Mouse (Mus musculus) bone marrow, adult 2 months (tissue): Measurements from ENCODE around the gene Gadl1. TPM values are rescaled to one million over a fixed set of nuclear protein-coding genes. Genes with fewer than 3 reads are reported as not detected.

Experiments
- H3K27ac ChIP-seq: fragments of 200-500 bp; 2 replicates; pipeline ENCODE4 v1.5.1; 2012; ENCODE audit warnings: low read depth, mild to moderate bottlenecking, control low read depth, inconsistent platforms, low read length; ENCODE audit not compliant: control insufficient read depth, poor library complexity, insufficient read depth
- H3K4me1 ChIP-seq: fragments of 200-500 bp; 2 replicates; pipeline ENCODE4 v1.6.1; 2011; ENCODE audit warnings: low read length; ENCODE audit not compliant: control insufficient read depth, insufficient read depth
- H3K4me3 ChIP-seq: fragments of 200-500 bp; replicated peaks from 2 replicates; pipeline ENCODE3; 2011; ENCODE audit warnings: mild to moderate bottlenecking, low read depth, low read length, control low read depth; ENCODE audit not compliant: control insufficient read depth
- CTCF ChIP-seq: fragments of 200-500 bp; IDR thresholded peaks from 2 replicates; pipeline ENCODE4 v1.5.1; 2011; ENCODE audit warnings: low read length, control low read depth; ENCODE audit not compliant: control insufficient read depth, insufficient read depth
- POLR2A ChIP-seq: fragments of 200-500 bp; IDR thresholded peaks from 2 replicates; pipeline ENCODE4 v1.6.1; 2011; ENCODE audit warnings: low read depth, mild to moderate bottlenecking, control low read depth, low read length, borderline replicate concordance; ENCODE audit not compliant: control insufficient read depth
- WGBS: fragments of 180-500 bp; shearing (Covaris S2); methylation state at CpG from one replicate; pipeline ENCODE4 v1.1.7; 2018; 5-methylcytosine and 5-hydroxymethylcytosine counted together
- polyA plus RNA-seq: library from polyadenylated mRNA; stranded (reverse); fragments of >200 nt; gene quantifications from 2 replicates; pipeline ENCODE4 v1.2.4, GENCODE M21; 2011; ENCODE audit warnings: low replicate concordance; ENCODE audit not compliant: missing spikeins, insufficient read depth, insufficient read length

Gadl1 gene
- polyA plus RNA-seq, 1 experiment: not detected

- Histone ChIP-seq H3K4me1 (peaks cover 4% of the 10 kb centered on the region; the same call in 1 of the 2 replicates), H3K4me3 (no peak overlapping the region), H3K27ac (no peak overlapping the region)
- WGBS: 81% methylated on average over 4 of the region's 4 CpGs
- TF ChIP-seq CTCF (no peak), POLR2A (no peak)
These were observed 166.9 kb downstream of the Gadl1 start for GRCm38 (mm10) chr9:116076163-116076562.

- H3K4me3 ChIP-seq: no peak overlapping the region
- H3K27ac ChIP-seq: peak overlapping the region; percentile 30; the same call in 1 of the 2 replicates
- TF ChIP-seq POLR2A: no peak
- TF ChIP-seq CTCF: no peak
- H3K4me1 ChIP-seq: peaks cover 4% of the 10 kb centered on the region; the same call in 1 of the 2 replicates
- WGBS: 17% methylated on average over 2 of the region's 2 CpGs
These were observed 167.7 kb downstream of the Gadl1 start for GRCm38 (mm10) chr9:116076946-116077345.

GRCm38 (mm10) chr9:116077419-116077818 is 168.2 kb downstream of the Gadl1 start:
- WGBS: 4% methylated on average over 2 of the region's 2 CpGs
- no peak overlapping the region for H3K4me3 ChIP-seq
- peaks cover 4% of the 10 kb centered on the region; the same call in 1 of the 2 replicates for H3K4me1 ChIP-seq
- H3K27ac ChIP-seq: peak overlapping the region; percentile 30; the same call in 1 of the 2 replicates
- TF ChIP-seq CTCF (no peak), POLR2A (no peak)

- TF ChIP-seq CTCF: no peak
- no peak for TF ChIP-seq POLR2A
- Histone ChIP-seq H3K27ac (no peak overlapping the region), H3K4me3 (no peak overlapping the region), H3K4me1 (peaks cover 13% of the 10 kb centered on the region)
- 79% methylated on average over 4 of the region's 4 CpGs for WGBS
These were observed 172.5 kb downstream of the Gadl1 start for GRCm38 (mm10) chr9:116081781-116082180.

GRCm38 (mm10) chr9:116083300-116083699 is 174.0 kb downstream of the Gadl1 start:
- Histone ChIP-seq H3K4me3 (no peak overlapping the region), H3K4me1 (peaks cover 10% of the 10 kb centered on the region), H3K27ac (peak overlapping the region; percentile 89; the same call in 1 of the 2 replicates)
- 66% methylated on average over 5 of the region's 5 CpGs for WGBS
- TF ChIP-seq POLR2A (no peak), CTCF (no peak)

- peak overlapping the region; percentile 89 for H3K27ac ChIP-seq
- no peak for TF ChIP-seq POLR2A
- no peak for TF ChIP-seq CTCF
These were observed 174.6 kb downstream of the Gadl1 start for GRCm38 (mm10) chr9:116083726-116084323.

GRCm38 (mm10) chr9:116084324-116084931 is 175.2 kb downstream of the Gadl1 start:
- H3K4me3 ChIP-seq: peak overlapping the region; percentile 19
- WGBS: 10% methylated on average over 12 of the region's 12 CpGs
- peaks cover 9% of the 10 kb centered on the region for H3K4me1 ChIP-seq
- TF ChIP-seq CTCF: no peak
- no peak for TF ChIP-seq POLR2A
- H3K27ac ChIP-seq: peak overlapping the region; percentile 74

More at GRCm38 (mm10) chr9:116083726-116084323, 174.6 kb downstream of the Gadl1 start:
- Histone ChIP-seq H3K4me1 (peaks cover 10% of the 10 kb centered on the region), H3K4me3 (no peak overlapping the region)
- WGBS: 15% methylated on average over 8 of the region's 8 CpGs

- no peak overlapping the region for H3K27ac ChIP-seq
- peaks cover 9% of the 10 kb centered on the region for H3K4me1 ChIP-seq
- H3K4me3 ChIP-seq: no peak overlapping the region
- no peak for TF ChIP-seq CTCF
- TF ChIP-seq POLR2A: no peak
- WGBS: 80% methylated on average over 6 of the region's 6 CpGs
These were observed 176.7 kb downstream of the Gadl1 start for GRCm38 (mm10) chr9:116085999-116086398.

- Histone ChIP-seq H3K4me1 (peaks cover 9% of the 10 kb centered on the region), H3K4me3 (no peak overlapping the region), H3K27ac (no peak overlapping the region)
- TF ChIP-seq POLR2A (no peak), CTCF (no peak)
- WGBS: 77% methylated on average over 5 of the region's 5 CpGs
These were observed 178.0 kb downstream of the Gadl1 start for GRCm38 (mm10) chr9:116087263-116087662.
